Mouse (Mus musculus): ENCODE data around the gene Prf1. TPM values are rescaled to one million over a fixed set of nuclear protein-coding genes. Genes with fewer than 3 reads are reported as not detected.

Gene Prf1
- polyA plus RNA-seq, 1 experiment from 2014 or later: 0.06 TPM

- H3K4me1 ChIP-seq (replicated peaks; ENCODE audit: control insufficient read depth, insufficient read depth, low read length): peaks cover 7% of the 10 kb centered on the region
- ATAC-seq (ENCODE audit: low read depth): no peak
- H3K9me3 ChIP-seq (ENCODE audit: control insufficient read depth, low read length): no peaks in the 10 kb centered on the region
- H3K4me3 ChIP-seq (ENCODE audit: low read length): no peak overlapping the region
- H3K36me3 ChIP-seq (ENCODE audit: control insufficient read depth, insufficient read depth, low read length): no peaks in the 10 kb centered on the region
- no peak overlapping the region for H3K9ac ChIP-seq (ENCODE audit: low read length)
- peaks cover 2% of the 10 kb centered on the region; the same call in 1 of the 2 replicates for H3K27me3 ChIP-seq (ENCODE audit: control insufficient read depth, insufficient read depth, low read depth, low read length)
- no peak overlapping the region for H3K27ac ChIP-seq (ENCODE audit: low read length)
- WGBS: 90% methylated on average over 5 of the region's 5 CpGs
- no peak overlapping the region for H3K4me2 ChIP-seq (ENCODE audit: low read depth, low read length)
These were observed 30.3 kb upstream of the Prf1 start for GRCm38 (mm10) chr10:61267378-61267777.

- Histone ChIP-seq H3K4me2 (ENCODE audit: low read depth, low read length) (peak overlapping the region; percentile 96), H3K9ac (ENCODE audit: low read length) (no peak overlapping the region; the same call in 1 of the 2 replicates), H3K4me1 (replicated peaks; ENCODE audit: control insufficient read depth, insufficient read depth, low read length) (peaks cover 15% of the 10 kb centered on the region), H3K27me3 (ENCODE audit: control insufficient read depth, insufficient read depth, low read depth, low read length) (peaks cover 4% of the 10 kb centered on the region; the same call in 1 of the 2 replicates), H3K36me3 (ENCODE audit: control insufficient read depth, insufficient read depth, low read length) (no peaks in the 10 kb centered on the region), H3K9me3 (ENCODE audit: control insufficient read depth, low read length) (no peaks in the 10 kb centered on the region), H3K4me3 (ENCODE audit: low read length) (peak overlapping the region; percentile 52), H3K27ac (ENCODE audit: low read length) (no peak overlapping the region)
- 28% methylated on average over 8 of the region's 8 CpGs for WGBS
- ATAC-seq (ENCODE audit: low read depth): no peak
These were observed 25.5 kb upstream of the Prf1 start for GRCm38 (mm10) chr10:61272089-61272626.

- ATAC-seq (ENCODE audit: low read depth): no peak
- Histone ChIP-seq H3K27ac (ENCODE audit: low read length) (peak overlapping the region; percentile 50), H3K4me3 (ENCODE audit: low read length) (peak overlapping the region; percentile 52), H3K4me2 (ENCODE audit: low read depth, low read length) (peak overlapping the region; percentile 96), H3K9ac (ENCODE audit: low read length) (peak overlapping the region; percentile 76), H3K9me3 (ENCODE audit: control insufficient read depth, low read length) (no peaks in the 10 kb centered on the region), H3K4me1 (replicated peaks; ENCODE audit: control insufficient read depth, insufficient read depth, low read length) (peaks cover 15% of the 10 kb centered on the region), H3K36me3 (ENCODE audit: control insufficient read depth, insufficient read depth, low read length) (no peaks in the 10 kb centered on the region), H3K27me3 (ENCODE audit: control insufficient read depth, insufficient read depth, low read depth, low read length) (peaks cover 4% of the 10 kb centered on the region; the same call in 1 of the 2 replicates)
- 25% methylated on average over 5 of the region's 5 CpGs for WGBS
These were observed 25.0 kb upstream of the Prf1 start for GRCm38 (mm10) chr10:61272631-61273030.

GRCm38 (mm10) chr10:61273081-61273843 is 24.4 kb upstream of the Prf1 start, which contains the start of gene Adamts14:
TSS of gene Adamts14 (minus strand) at chr10:61273438.
- no peaks in the 10 kb centered on the region for H3K36me3 ChIP-seq (ENCODE audit: control insufficient read depth, insufficient read depth, low read length)
- peaks cover 4% of the 10 kb centered on the region; the same call in 1 of the 2 replicates for H3K27me3 ChIP-seq (ENCODE audit: control insufficient read depth, insufficient read depth, low read depth, low read length)
- peak within 1 kb of the TSS; percentile 50 for H3K27ac ChIP-seq (ENCODE audit: low read length)
- peak within 1 kb of the TSS; percentile 52 for H3K4me3 ChIP-seq (ENCODE audit: low read length)
- no peaks in the 10 kb centered on the region for H3K9me3 ChIP-seq (ENCODE audit: control insufficient read depth, low read length)
- H3K4me1 ChIP-seq (replicated peaks; ENCODE audit: control insufficient read depth, insufficient read depth, low read length): peaks cover 18% of the 10 kb centered on the region
- ATAC-seq (ENCODE audit: low read depth): peak; percentile 72
- peak within 1 kb of the TSS; percentile 96 for H3K4me2 ChIP-seq (ENCODE audit: low read depth, low read length)
- WGBS: 1% methylated on average over 48 of the region's 75 CpGs
- H3K9ac ChIP-seq (ENCODE audit: low read length): peak within 1 kb of the TSS; percentile 76

- peak overlapping the region; percentile 52 for H3K4me3 ChIP-seq (ENCODE audit: low read length)
- 47% methylated on average over 7 of the region's 7 CpGs for WGBS
These were observed 23.8 kb upstream of the Prf1 start for GRCm38 (mm10) chr10:61273844-61274215.

GRCm38 (mm10) chr10:61274532-61274931 is 23.1 kb upstream of the Prf1 start:
- no peak for ATAC-seq (ENCODE audit: low read depth)
- H3K9ac ChIP-seq (ENCODE audit: low read length): no peak overlapping the region
- 28% methylated on average over 2 of the region's 2 CpGs for WGBS
- no peak overlapping the region for H3K27ac ChIP-seq (ENCODE audit: low read length)
- peaks cover 19% of the 10 kb centered on the region for H3K4me1 ChIP-seq (replicated peaks; ENCODE audit: control insufficient read depth, insufficient read depth, low read length)
- H3K4me2 ChIP-seq (ENCODE audit: low read depth, low read length): no peak overlapping the region
- no peak overlapping the region for H3K4me3 ChIP-seq (ENCODE audit: low read length)
- H3K9me3 ChIP-seq (ENCODE audit: control insufficient read depth, low read length): no peaks in the 10 kb centered on the region
- H3K36me3 ChIP-seq (ENCODE audit: control insufficient read depth, insufficient read depth, low read length): no peaks in the 10 kb centered on the region
- H3K27me3 ChIP-seq (ENCODE audit: control insufficient read depth, insufficient read depth, low read depth, low read length): peaks cover 4% of the 10 kb centered on the region; the same call in 1 of the 2 replicates

More at GRCm38 (mm10) chr10:61273844-61274215, 23.8 kb upstream of the Prf1 start:
- H3K9ac ChIP-seq (ENCODE audit: low read length): peak overlapping the region; percentile 76
- no peaks in the 10 kb centered on the region for H3K36me3 ChIP-seq (ENCODE audit: control insufficient read depth, insufficient read depth, low read length)
- H3K27ac ChIP-seq (ENCODE audit: low read length): peak overlapping the region; percentile 50
- H3K9me3 ChIP-seq (ENCODE audit: control insufficient read depth, low read length): no peaks in the 10 kb centered on the region
- 0 out of 2 replicates have a peak, but pooled peaks have one; percentile 27 for ATAC-seq (ENCODE audit: low read depth)
- peaks cover 4% of the 10 kb centered on the region; the same call in 1 of the 2 replicates for H3K27me3 ChIP-seq (ENCODE audit: control insufficient read depth, insufficient read depth, low read depth, low read length)
- peaks cover 19% of the 10 kb centered on the region for H3K4me1 ChIP-seq (replicated peaks; ENCODE audit: control insufficient read depth, insufficient read depth, low read length)
- peak overlapping the region; percentile 96 for H3K4me2 ChIP-seq (ENCODE audit: low read depth, low read length)

DNA sequence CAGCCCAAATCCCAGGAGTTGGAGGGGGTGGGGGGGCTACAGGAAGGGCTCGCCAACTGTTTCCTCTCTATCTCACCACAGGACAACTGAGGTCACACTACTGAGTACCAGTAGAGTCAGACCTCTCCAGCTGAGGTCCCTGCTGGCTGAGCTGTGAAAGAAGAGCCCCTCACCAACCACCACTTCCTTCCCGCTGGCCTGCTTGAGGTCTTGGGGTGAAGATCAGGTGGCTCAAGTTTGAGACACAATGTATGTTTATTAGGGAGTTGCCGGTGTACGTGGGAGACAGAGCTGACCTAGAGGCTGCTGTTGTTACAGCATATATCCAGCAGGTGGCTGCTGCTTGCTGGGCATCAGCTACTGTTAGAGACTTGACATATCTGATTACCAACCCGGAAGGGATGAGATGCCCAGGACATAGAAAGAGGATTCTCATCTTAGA is 21.9 kb upstream of the Prf1 start:
- Histone ChIP-seq H3K27me3 (ENCODE audit: control insufficient read depth, insufficient read depth, low read depth, low read length) (peaks cover 4% of the 10 kb centered on the region; the same call in 1 of the 2 replicates), H3K9ac (ENCODE audit: low read length) (no peak overlapping the region), H3K4me2 (ENCODE audit: low read depth, low read length) (no peak overlapping the region; the same call in 1 of the 2 replicates), H3K27ac (ENCODE audit: low read length) (no peak overlapping the region), H3K4me1 (replicated peaks; ENCODE audit: control insufficient read depth, insufficient read depth, low read length) (peaks cover 19% of the 10 kb centered on the region), H3K36me3 (ENCODE audit: control insufficient read depth, insufficient read depth, low read length) (no peaks in the 10 kb centered on the region), H3K9me3 (ENCODE audit: control insufficient read depth, low read length) (no peaks in the 10 kb centered on the region), H3K4me3 (ENCODE audit: low read length) (no peak overlapping the region)
- WGBS: 4% methylated on average over 5 of the region's 5 CpGs
- 0 out of 2 replicates have a peak, but pooled peaks have one; percentile 29 for ATAC-seq (ENCODE audit: low read depth)

DNA sequence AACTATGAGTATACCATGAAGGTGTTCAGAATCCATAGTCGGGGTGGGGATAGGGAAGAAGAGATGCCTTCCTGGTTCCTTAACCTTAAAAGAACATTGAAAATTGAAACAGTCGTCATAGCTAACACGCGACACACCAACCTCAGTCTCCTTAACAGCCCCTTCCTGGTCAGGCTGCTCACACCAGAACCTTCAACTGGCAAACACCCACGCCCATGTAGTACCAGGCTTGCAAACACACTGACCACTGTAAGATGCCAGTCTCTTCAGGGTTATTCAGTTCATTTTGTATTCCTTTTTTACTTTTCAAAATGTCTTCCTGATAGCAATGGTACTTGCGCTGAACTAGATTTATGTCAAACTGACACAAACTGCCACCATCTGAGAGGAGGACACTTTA is 20.6 kb upstream of the Prf1 start:
- H3K4me1 ChIP-seq (replicated peaks; ENCODE audit: control insufficient read depth, insufficient read depth, low read length): peaks cover 15% of the 10 kb centered on the region
- no peaks in the 10 kb centered on the region for H3K9me3 ChIP-seq (ENCODE audit: control insufficient read depth, low read length)
- WGBS: 90% methylated on average over 6 of the region's 6 CpGs
- ATAC-seq (ENCODE audit: low read depth): no peak
- no peaks in the 10 kb centered on the region for H3K36me3 ChIP-seq (ENCODE audit: control insufficient read depth, insufficient read depth, low read length)
- no peak overlapping the region for H3K4me3 ChIP-seq (ENCODE audit: low read length)
- no peak overlapping the region for H3K4me2 ChIP-seq (ENCODE audit: low read depth, low read length)
- no peak overlapping the region for H3K27ac ChIP-seq (ENCODE audit: low read length)
- no peak overlapping the region for H3K9ac ChIP-seq (ENCODE audit: low read length)
- peaks cover 4% of the 10 kb centered on the region; the same call in 1 of the 2 replicates for H3K27me3 ChIP-seq (ENCODE audit: control insufficient read depth, insufficient read depth, low read depth, low read length)

All from lung, embryonic 16.5 days (tissue).